Mouse (Mus musculus): ENCODE measurements around the gene Tmem231. TPM values are rescaled to one million over a fixed set of nuclear protein-coding genes. Genes with fewer than 3 reads are reported as not detected.
"Not testable (repeated sequence)": the region's sequence is repeated elsewhere in the genome, so short reads cannot be mapped to it uniquely, and the experiment has no call there.

Tmem231 gene
- total RNA-seq, 2 experiments from 2014 or later: 1.6 to 1.9 TPM

GRCm38 (mm10) chr8:111947954-111948353 lies 14.3 kb upstream of the Tmem231 start:
- DNase-seq: no peak

GRCm38 (mm10) chr8:111947144-111947543 lies 13.5 kb upstream of the Tmem231 start:
- DNase-seq: no peak

- DNase-seq: no peak
Observed at GRCm38 (mm10) chr8:111943544-111943943, 9.9 kb upstream of the Tmem231 start.

- peak; percentile 59 for DNase-seq
Observed at GRCm38 (mm10) chr8:111941101-111941454, 7.4 kb upstream of the Tmem231 start.

GRCm38 (mm10) chr8:111940171-111941100 lies 6.8 kb upstream of the Tmem231 start, which contains the start of gene Gabarapl2:
Gene Gabarapl2 (plus strand): TSS chr8:111940703.
- DNase-seq: peak; percentile 95

GRCm38 (mm10) chr8:111939516-111940142 lies 5.9 kb upstream of the Tmem231 start:
- DNase-seq: peak; percentile 20

- DNase-seq: not testable (repeated sequence)
Observed at GRCm38 (mm10) chr8:111938076-111938985, 4.7 kb upstream of the Tmem231 start.

GRCm38 (mm10) chr8:111937184-111937583 lies 3.5 kb upstream of the Tmem231 start:
- DNase-seq: no peak

GRCm38 (mm10) chr8:111934201-111934600 lies 520 bp upstream of the Tmem231 start:
- DNase-seq: no peak

GRCm38 (mm10) chr8:111932580-111933336 lies 923 bp downstream of the Tmem231 start:
- peak; percentile 58 for DNase-seq

GRCm38 (mm10) chr8:111931721-111932120 lies 2.0 kb downstream of the Tmem231 start:
- no peak for DNase-seq

GRCm38 (mm10) chr8:111929648-111930344 lies 3.9 kb downstream of the Tmem231 start:
- no peak for DNase-seq

GRCm38 (mm10) chr8:111924976-111925375 lies 8.7 kb downstream of the Tmem231 start:
- DNase-seq: no peak

- DNase-seq: peak; percentile 63
Observed at GRCm38 (mm10) chr8:111923383-111923804, 10.3 kb downstream of the Tmem231 start.

GRCm38 (mm10) chr8:111920971-111921370 lies 12.7 kb downstream of the Tmem231 start:
- no peak for DNase-seq

- DNase-seq: no peak
Observed at GRCm38 (mm10) chr8:111919663-111920062, 14.0 kb downstream of the Tmem231 start.

GRCm38 (mm10) chr8:111912860-111913432 lies 20.7 kb downstream of the Tmem231 start:
- no peak for DNase-seq

- DNase-seq: no peak
Observed at GRCm38 (mm10) chr8:111911572-111911971, 22.1 kb downstream of the Tmem231 start.

GRCm38 (mm10) chr8:111909621-111910450 lies 23.8 kb downstream of the Tmem231 start, which contains the start of gene Chst5:
Gene Chst5 (minus strand): TSS chr8:111910447.
- peak; percentile 55 for DNase-seq

All from gastrocnemius, postnatal 10 days (tissue).